Mouse (Mus musculus) gastrocnemius, adult 2 months (tissue): ENCODE measurements at regions not wholly inside any gene's neighbourhood (a gene's known extent, or its start where the extent isn't known, plus 50 kb on each side); places are given as distances from the start of the nearest gene placed in this dataset.

Experiments used
- DNase-seq: peaks from one replicate; pipeline ENCODE4 v3.0.0; 2022
- H3K27ac ChIP-seq: fragments of 200-600 bp; 2 replicates; pipeline ENCODE4 v1.8.1; 2022; ENCODE audit warnings: mild to moderate bottlenecking
- H3K4me3 ChIP-seq: fragments of 200-600 bp; 2 replicates; pipeline ENCODE4 v1.8.1; 2022; ENCODE audit warnings: mild to moderate bottlenecking, moderate library complexity
- CTCF ChIP-seq: fragments of 200-600 bp; IDR thresholded peaks from 2 replicates; pipeline ENCODE4 v1.8.1; 2022; ENCODE audit warnings: antibody characterized with exemption, mild to moderate bottlenecking, moderate library complexity
- intact Hi-C: fragments of 180-260 bp; cut with DNase I; formaldehyde crosslinking; loops from one replicate; pipeline ENCODE4 v1.15.1; 2025

DNA sequence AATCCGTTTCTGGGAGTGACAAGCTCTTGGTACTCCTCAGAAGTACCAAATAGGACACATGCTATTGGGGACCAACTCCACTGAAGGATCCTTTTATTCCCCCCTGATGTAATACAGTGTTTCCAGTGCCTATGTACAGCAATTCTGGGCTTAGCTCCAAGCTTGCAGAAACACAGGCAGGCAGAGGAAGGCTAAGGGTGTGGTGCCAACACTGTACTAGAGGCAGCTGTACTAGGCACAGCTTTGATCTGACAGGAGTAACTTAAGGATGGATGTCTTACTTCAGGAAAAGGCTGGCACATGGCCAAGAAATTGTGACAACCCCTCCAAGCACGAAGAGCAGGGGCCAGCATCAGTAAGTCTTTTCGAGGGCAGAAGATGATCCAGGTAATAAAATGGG is 154.7 kb upstream of the Arid2 start:
- H3K4me3 ChIP-seq, result no peak overlapping the region
- no peak overlapping the region for H3K27ac ChIP-seq
- no peak for DNase-seq
- intact Hi-C loops, result loop anchor here (5.0 kb wide), 1 partner anchor 70 kb away; no protein-coding TSS in a partner anchor
- TF ChIP-seq CTCF, result no peak

DNA sequence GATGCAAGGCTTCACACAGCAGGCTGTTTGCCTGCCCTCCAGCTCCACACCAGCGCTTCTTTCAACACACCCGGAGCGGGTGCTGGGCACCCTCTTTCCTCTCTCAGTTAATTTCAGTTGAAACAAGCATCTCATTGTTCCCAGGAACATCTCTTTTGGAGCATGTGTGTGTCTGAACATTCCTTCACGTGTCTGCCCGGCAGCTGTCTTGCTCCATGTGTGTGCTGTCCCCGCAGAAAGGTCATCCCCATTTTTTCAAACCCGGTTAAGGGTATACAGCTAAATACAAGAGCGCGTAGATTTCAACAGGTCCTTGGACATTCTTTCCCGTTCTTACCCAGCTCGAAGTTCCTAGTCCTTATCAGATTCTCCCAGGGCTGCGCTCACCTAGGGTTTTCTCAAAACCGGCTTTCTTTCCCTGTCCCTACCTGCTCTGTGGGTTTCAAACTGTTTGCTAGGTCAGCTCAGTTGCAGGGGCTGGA is 152.0 kb upstream of the Arid2 start:
- H3K4me3 ChIP-seq, result peak overlapping the region; percentile 28; the same call in 1 of the 2 replicates
- H3K27ac ChIP-seq, result no peak overlapping the region

DNA sequence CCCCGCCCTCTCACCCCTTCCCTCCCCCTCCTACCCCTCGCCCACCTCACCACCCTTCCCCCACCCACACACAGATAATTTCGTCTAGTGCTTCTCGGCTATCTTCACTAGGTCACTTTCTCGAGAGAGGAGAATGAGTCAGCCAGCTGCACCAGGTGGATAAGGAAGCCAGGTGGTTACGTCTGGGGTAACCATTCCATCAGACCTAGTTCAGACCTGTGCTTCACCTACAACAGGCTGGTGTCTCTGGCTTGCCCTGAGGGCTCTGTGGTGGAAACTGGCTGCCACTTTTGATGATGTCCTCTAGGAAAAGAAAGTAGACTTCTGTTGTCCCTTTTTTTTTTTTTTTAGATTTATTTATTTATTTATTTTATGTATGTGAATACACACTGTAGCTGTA is 151.5 kb upstream of the Arid2 start:
- no peak for DNase-seq
- Histone ChIP-seq H3K27ac (no peak overlapping the region), H3K4me3 (no peak overlapping the region)
- no peak for TF ChIP-seq CTCF
- intact Hi-C loops, result no loop called here

More for the DNA sequence above, 152.0 kb upstream of the Arid2 start:
- no peak for TF ChIP-seq CTCF
- DNase-seq, result no peak
- intact Hi-C loops, result no loop called here

DNA sequence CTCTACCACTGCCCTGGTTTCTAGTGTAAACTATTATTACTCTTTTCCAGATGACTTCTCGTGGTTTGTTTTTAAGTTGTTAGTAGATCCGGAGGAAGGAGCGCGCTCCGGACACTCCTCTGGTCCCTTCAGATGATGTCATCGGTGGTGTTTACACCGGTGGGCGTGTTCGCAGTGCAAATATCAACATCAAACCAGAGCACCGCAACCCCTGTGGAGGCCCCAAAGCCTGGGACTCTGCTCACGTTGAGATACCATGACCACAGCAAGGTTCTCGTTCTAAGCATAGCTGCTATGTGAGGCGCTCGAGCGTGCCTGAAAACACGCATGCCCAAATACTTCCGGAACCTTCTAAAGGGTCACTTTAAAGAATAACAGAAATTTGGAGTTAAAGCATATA is 149.8 kb upstream of the Arid2 start:
- DNase-seq, result no peak
- intact Hi-C loops, result no loop called here
- H3K27ac ChIP-seq, result no peak overlapping the region
- no peak for TF ChIP-seq CTCF
- H3K4me3 ChIP-seq, result no peak overlapping the region

DNA sequence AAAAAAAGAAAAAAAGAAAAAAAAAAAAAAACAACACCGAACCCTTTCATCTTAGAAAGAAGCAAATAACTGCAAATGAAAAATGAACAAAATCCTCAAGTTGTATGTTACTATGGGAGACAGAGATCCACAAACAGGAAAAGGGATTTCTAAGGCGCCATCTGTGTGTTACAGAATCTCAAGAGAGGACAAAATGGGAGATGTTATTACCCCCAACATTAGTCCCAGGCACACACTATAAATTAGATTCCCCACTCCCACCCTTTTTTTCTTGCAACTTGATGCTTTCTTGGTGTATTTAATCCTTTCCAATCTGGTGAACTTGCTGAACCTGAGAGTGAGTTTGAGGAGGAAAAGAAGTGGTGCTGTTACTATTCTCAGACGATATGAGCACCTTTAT is 149.4 kb upstream of the Arid2 start:
- DNase-seq, result no peak
- intact Hi-C loops, result no loop called here
- H3K4me3 ChIP-seq, result no peak overlapping the region
- no peak overlapping the region for H3K27ac ChIP-seq
- TF ChIP-seq CTCF, result no peak

DNA sequence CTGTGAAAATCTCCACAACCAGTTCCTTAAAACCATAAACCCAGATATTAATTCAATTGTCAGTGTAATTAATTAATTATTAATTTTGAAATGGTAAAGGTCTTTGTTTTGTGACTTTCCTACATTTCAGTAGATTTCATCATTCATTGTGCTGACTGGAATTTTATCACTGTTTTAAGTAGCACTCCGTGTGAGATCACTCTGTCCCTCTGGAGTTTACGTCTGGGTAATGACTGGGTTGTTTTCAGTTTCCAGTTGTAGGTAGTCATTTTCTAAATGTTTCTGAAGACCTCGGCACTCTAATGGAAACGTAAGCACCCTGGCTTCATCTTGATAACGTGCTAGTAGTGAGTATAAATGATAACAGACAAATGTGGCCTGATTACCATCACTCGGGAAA is 133.8 kb upstream of the Arid2 start:
- no peak for TF ChIP-seq CTCF
- no peak for DNase-seq
- Histone ChIP-seq H3K4me3 (no peak overlapping the region), H3K27ac (no peak overlapping the region)
- intact Hi-C loops, result no loop called here

DNA sequence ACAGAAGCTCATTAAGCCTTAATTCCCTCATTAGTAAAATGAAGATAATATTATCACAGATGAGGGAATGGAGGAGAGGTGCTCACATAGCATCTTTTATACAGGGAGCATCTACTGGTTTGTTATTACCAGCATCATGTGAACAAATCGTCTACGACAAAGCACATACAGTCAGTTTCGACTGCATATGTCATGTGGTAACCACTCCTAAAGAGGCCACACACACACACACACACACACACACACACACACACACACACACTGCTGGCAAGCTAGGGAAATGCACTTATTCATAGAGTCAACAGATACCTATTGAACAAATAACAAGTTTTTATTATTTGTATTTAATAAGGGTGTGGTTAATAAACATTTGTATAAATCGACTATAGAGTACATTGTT is 129.0 kb upstream of the Arid2 start:
- TF ChIP-seq CTCF, result no peak
- no peak for DNase-seq
- intact Hi-C loops, result no loop called here

DNA sequence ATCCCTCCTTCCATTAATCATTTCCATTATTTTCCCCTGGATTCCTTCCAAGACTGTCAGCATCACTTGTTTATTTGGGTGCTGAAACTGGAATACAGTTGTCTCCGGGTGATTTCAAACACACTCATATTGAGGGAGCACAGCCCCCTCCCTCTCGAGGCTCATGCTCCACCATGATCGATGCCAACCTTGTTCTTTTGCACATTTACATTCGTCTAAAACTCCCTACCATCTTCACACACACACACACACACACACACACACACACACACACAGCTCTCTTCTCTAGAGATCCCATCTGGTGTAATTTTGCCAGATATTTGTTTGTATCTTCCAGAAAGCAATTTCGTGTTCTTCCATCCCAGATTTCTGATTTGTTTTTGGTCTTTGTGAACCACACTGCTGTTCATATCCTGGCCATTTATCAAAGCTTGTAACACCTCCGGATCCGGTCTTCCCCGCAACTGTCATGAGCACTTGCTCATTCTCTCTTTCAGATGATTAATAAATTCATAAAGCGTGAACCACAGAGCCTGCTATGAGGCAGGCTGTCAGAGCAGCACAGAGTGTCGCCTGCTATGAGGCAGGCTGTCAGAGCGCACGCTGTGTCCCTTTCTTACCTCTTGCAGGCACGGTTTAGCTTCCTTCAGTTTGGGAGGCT is 122.4 kb upstream of the Arid2 start:
- Histone ChIP-seq H3K27ac (no peak overlapping the region), H3K4me3 (no peak overlapping the region)
- no peak for TF ChIP-seq CTCF
- no peak for DNase-seq
- intact Hi-C loops, result no loop called here

More for the DNA sequence above, 129.0 kb upstream of the Arid2 start:
- no peak overlapping the region for H3K27ac ChIP-seq
- H3K4me3 ChIP-seq, result no peak overlapping the region

DNA sequence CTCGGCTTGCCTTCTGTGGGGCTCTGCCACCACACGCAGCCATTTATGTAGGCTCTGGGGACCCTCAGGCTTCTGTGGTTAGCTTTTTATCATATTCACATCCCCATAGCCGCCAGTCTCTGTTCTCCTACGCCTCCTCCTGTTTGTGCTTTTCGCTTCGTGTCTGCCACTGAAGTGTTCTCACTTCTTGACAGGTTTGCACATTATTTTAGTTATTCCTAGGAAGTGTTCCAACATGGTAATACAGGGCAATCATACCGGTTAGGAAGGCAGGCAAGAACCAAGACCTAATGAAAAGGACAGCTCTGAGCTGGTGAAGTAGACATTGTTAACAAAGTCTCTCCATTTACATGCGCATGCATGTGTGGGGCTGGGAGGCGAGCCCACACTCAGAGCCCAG is 120.1 kb upstream of the Arid2 start:
- DNase-seq, result no peak
- intact Hi-C loops, result no loop called here
- no peak for TF ChIP-seq CTCF
- no peak overlapping the region for H3K4me3 ChIP-seq
- no peak overlapping the region for H3K27ac ChIP-seq

DNA sequence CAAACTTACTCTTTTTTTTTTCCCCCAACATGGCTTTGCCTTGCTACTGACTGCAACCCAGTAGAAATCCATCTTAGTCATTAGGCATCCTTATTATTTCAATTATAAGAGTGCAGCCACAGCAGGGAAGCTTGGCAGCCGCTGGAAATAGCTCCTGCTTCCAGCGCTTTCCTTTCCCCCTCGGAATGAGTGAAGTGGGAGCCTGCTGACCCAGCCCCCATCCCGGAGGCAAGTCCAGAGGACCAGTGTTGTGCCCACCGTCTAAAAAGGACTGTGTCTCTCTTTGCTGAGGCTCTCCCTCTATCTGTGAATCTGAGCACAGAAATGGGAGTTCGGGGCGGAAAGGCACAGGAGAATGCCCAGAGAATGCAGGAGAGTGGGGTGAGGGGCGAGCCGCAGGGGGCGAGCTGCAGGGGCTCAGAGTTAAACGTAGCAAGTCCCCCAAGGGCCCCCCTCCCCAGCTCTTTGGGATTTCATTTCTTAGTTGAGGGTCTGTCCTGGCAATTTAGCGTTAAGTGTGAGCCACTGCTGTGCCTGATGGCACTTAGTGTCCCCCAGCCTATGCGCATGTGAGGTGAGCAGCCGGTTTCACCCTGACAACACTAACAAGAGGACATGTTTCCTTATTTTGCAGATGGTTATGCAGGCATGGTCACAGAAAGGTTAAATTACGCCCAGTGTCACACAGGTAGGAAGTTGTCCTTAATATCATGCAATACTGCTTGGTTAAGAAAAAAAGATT is 117.4 kb upstream of the Arid2 start:
- intact Hi-C loops, result no loop called here
- no peak overlapping the region for H3K27ac ChIP-seq
- DNase-seq, result no peak
- no peak for TF ChIP-seq CTCF
- H3K4me3 ChIP-seq, result no peak overlapping the region

DNA sequence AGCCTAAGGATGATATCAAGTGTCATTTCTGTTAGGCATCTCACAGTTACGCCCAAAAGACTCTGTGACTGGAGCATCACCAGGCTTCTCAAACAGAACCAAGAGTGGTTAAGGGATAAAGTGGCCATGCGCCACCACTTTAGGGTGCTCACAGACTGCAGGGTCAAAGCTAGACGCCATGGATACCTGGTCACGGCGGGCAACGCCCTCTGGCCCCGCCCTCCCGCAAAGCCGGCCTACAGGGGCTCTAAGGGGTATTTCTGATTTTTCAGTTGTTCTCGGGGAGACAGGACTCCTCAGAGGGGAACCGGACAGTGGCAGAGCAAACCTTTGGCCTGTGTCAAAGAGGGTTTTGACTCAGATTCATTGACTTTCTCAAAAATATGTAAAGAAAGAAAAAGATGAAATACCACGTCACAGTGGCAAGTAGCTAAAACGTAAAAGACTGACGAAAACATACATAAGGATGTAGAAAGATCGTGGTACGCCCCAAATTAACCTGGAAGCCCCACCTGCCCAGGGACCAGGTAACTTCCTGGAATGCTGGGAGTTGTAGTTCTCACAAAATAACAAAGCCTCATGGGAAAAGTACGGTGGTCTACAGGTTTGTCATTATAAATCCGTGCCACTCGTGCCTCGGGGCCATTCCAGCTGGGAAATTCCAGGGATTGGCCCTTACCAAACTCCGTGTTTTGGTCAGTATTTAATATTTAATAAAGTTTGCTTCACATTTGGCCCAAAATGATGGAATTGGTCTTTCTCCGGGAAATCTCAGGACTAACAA is 116.1 kb upstream of the Arid2 start:
- intact Hi-C loops, result no loop called here
- DNase-seq, result no peak
- no peak for TF ChIP-seq CTCF
- no peak overlapping the region for H3K27ac ChIP-seq
- no peak overlapping the region for H3K4me3 ChIP-seq

DNA sequence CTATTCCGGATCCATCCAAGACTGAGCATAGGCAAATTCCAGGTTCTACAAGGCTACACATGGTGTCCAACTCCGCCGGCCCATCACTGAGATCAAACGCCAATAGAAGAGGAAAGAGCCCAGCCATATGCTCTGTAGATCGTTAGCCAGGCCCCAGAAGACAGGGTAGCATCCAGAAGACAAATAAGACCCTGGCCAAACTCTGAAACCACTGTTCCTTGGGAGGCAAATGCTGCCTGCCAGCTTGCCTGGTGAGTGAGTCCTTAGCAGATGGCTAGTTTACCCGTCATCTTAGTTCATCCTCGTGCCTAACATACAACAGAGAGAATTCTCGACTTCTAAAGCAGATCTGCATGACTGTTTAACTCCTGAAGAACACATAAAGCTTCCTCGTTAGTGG is 109.4 kb upstream of the Arid2 start:
- intact Hi-C loops, result no loop called here
- no peak for TF ChIP-seq CTCF
- DNase-seq, result no peak
- no peak overlapping the region for H3K4me3 ChIP-seq
- no peak overlapping the region for H3K27ac ChIP-seq
